Mouse (Mus musculus) embryonic facial prominence, embryonic 14.5 days (tissue): Measurements from ENCODE around the gene Pcnx3. TPM values are rescaled to one million over a fixed set of nuclear protein-coding genes. Genes with fewer than 3 reads are reported as not detected.

ENCODE experiments used
- ATAC-seq: fragments of 200-750 bp; cut with Nextera tagmentation; 2 replicates; pipeline ENCODE4 v1.8.0; 2017; ENCODE audit warnings: low read depth, moderate number of reproducible peaks, moderate TSS enrichment
- DNase-seq: peaks from one replicate; pipeline ENCODE4 v3.0.0-alpha.2; 2015; ENCODE audit warnings: low spot score
- H3K27ac ChIP-seq: fragments of 300-500 bp; sonication (generic); replicated peaks from 2 replicates; pipeline ENCODE4 v1.5.1; 2014; ENCODE audit warnings: low read depth, mild to moderate bottlenecking, low read length, moderate library complexity
- H3K27me3 ChIP-seq: fragments of 300-500 bp; sonication (generic); replicated peaks from 2 replicates; pipeline ENCODE4 v1.6.1; 2014; ENCODE audit warnings: low read length; ENCODE audit not compliant: control insufficient read depth, insufficient read depth
- H3K36me3 ChIP-seq: fragments of 300-500 bp; sonication (generic); 2 replicates; pipeline ENCODE4 v1.6.1; 2014; ENCODE audit warnings: low read length, mixed read lengths; ENCODE audit not compliant: control insufficient read depth, insufficient read depth
- H3K4me1 ChIP-seq: fragments of 300-500 bp; sonication (generic); 2 replicates; pipeline ENCODE4 v1.6.1; 2014; ENCODE audit warnings: antibody characterized with exemption, low read length; ENCODE audit not compliant: control insufficient read depth, insufficient read depth
- H3K4me2 ChIP-seq: fragments of 300-500 bp; sonication (generic); 2 replicates; pipeline ENCODE4 v1.6.1; 2014; ENCODE audit warnings: low read depth, mild to moderate bottlenecking, low read length, moderate library complexity, mixed read lengths
- H3K4me3 ChIP-seq: fragments of 300-500 bp; sonication (generic); 2 replicates; pipeline ENCODE4 v1.5.1; 2014; ENCODE audit warnings: low read depth, mild to moderate bottlenecking, low read length
- H3K9ac ChIP-seq: fragments of 300-500 bp; sonication (generic); 2 replicates; pipeline ENCODE4 v1.6.1; 2014; ENCODE audit warnings: low read depth, mild to moderate bottlenecking, low read length, moderate library complexity, mixed read lengths
- H3K9me3 ChIP-seq: fragments of 300-500 bp; sonication (generic); 2 replicates; pipeline ENCODE4 v1.6.1; 2016; ENCODE audit warnings: low read length; ENCODE audit not compliant: control insufficient read depth
- WGBS: fragments of 180-500 bp; shearing (Covaris S2); extraction: QIAGEN DNeasy Blood & Tissue Kit; methylation state at CpG from one replicate; pipeline ENCODE4 v1.1.7; 2014; 5-methylcytosine and 5-hydroxymethylcytosine counted together
- polyA plus RNA-seq: library from polyadenylated mRNA; unstranded; fragments of >200 nt; fragmentation: Nextera tagmentation; extraction: Ambion mirVana; gene quantifications from 2 replicates; pipeline ENCODE4 v1.2.1, GENCODE M21; 2014

Gene Pcnx3
- polyA plus RNA-seq, 1 experiment from 2014 or later, result 24.1 TPM

- ATAC-seq (no peak), DNase-seq (no peak)
- Histone ChIP-seq H3K27ac (peak overlapping the region; percentile 92), H3K4me1 (peaks cover 38% of the 10 kb centered on the region), H3K27me3 (no peaks in the 10 kb centered on the region), H3K4me2 (peak overlapping the region; percentile 98), H3K36me3 (peaks cover 36% of the 10 kb centered on the region; the same call in 1 of the 2 replicates), H3K9me3 (no peaks in the 10 kb centered on the region), H3K9ac (peak overlapping the region; percentile 99), H3K4me3 (peak overlapping the region; percentile 98)
- 72% methylated on average over 15 of the region's 15 CpGs for WGBS
Measured at GRCm38 (mm10) chr19:5726961-5727578, 38.4 kb upstream of the Pcnx3 start.

GRCm38 (mm10) chr19:5725767-5726515, 37.2 kb upstream of the Pcnx3 start, which contains the start of gene Ehbp1l1:
Gene Ehbp1l1, minus strand, starts transcription at chr19:5726317.
- H3K27me3 ChIP-seq, result no peaks in the 10 kb centered on the region
- H3K36me3 ChIP-seq, result peaks cover 47% of the 10 kb centered on the region
- H3K4me1 ChIP-seq, result peaks cover 33% of the 10 kb centered on the region
- peak within 1 kb of the TSS; percentile 92 for H3K27ac ChIP-seq
- H3K9ac ChIP-seq, result peak within 1 kb of the TSS; percentile 99
- H3K9me3 ChIP-seq, result no peaks in the 10 kb centered on the region
- DNase-seq, result peak; percentile 67
- H3K4me2 ChIP-seq, result peak within 1 kb of the TSS; percentile 98
- H3K4me3 ChIP-seq, result peak within 1 kb of the TSS; percentile 98
- ATAC-seq, result no peak; the same call in 1 of the 2 replicates
- WGBS, result 10% methylated on average over 42 of the region's 49 CpGs

- no peaks in the 10 kb centered on the region for H3K9me3 ChIP-seq
- WGBS, result 60% methylated on average over 12 of the region's 12 CpGs
- H3K4me1 ChIP-seq, result peaks cover 30% of the 10 kb centered on the region
- peak overlapping the region; percentile 58 for H3K9ac ChIP-seq
- DNase-seq (peak; percentile 77), ATAC-seq (peak; percentile 44)
- H3K36me3 ChIP-seq, result peaks cover 51% of the 10 kb centered on the region
- H3K27ac ChIP-seq, result peak overlapping the region; percentile 77
- peak overlapping the region; percentile 42 for H3K4me3 ChIP-seq
- H3K27me3 ChIP-seq, result no peaks in the 10 kb centered on the region
- H3K4me2 ChIP-seq, result peak overlapping the region; percentile 98
Measured at GRCm38 (mm10) chr19:5725029-5725707, 36.5 kb upstream of the Pcnx3 start.

- Histone ChIP-seq H3K36me3 (peaks cover 56% of the 10 kb centered on the region), H3K27me3 (no peaks in the 10 kb centered on the region), H3K4me1 (peaks cover 30% of the 10 kb centered on the region), H3K4me2 (peak overlapping the region; percentile 98), H3K9ac (peak overlapping the region; percentile 58), H3K4me3 (peak overlapping the region; percentile 42), H3K27ac (peak overlapping the region; percentile 75), H3K9me3 (no peaks in the 10 kb centered on the region)
- WGBS, result 69% methylated on average over 7 of the region's 7 CpGs
- ATAC-seq (no peak), DNase-seq (no peak)
Measured at GRCm38 (mm10) chr19:5724549-5724941, 35.8 kb upstream of the Pcnx3 start.

GRCm38 (mm10) chr19:5723934-5724548, 35.3 kb upstream of the Pcnx3 start:
- no peak for ATAC-seq
- peak overlapping the region; percentile 98 for H3K4me2 ChIP-seq
- peaks cover 30% of the 10 kb centered on the region for H3K4me1 ChIP-seq
- DNase-seq, result no peak
- peak overlapping the region; percentile 42; the same call in 1 of the 2 replicates for H3K4me3 ChIP-seq
- H3K27me3 ChIP-seq, result no peaks in the 10 kb centered on the region
- H3K9me3 ChIP-seq, result no peaks in the 10 kb centered on the region
- H3K36me3 ChIP-seq, result peaks cover 61% of the 10 kb centered on the region
- WGBS, result 62% methylated on average over 4 of the region's 4 CpGs
- peak overlapping the region; percentile 45; the same call in 1 of the 2 replicates for H3K9ac ChIP-seq
- no peak overlapping the region for H3K27ac ChIP-seq

GRCm38 (mm10) chr19:5722848-5723425, 34.2 kb upstream of the Pcnx3 start:
- Histone ChIP-seq H3K4me3 (no peak overlapping the region), H3K4me1 (peaks cover 24% of the 10 kb centered on the region), H3K9me3 (no peaks in the 10 kb centered on the region), H3K27ac (no peak overlapping the region), H3K4me2 (no peak overlapping the region), H3K27me3 (no peaks in the 10 kb centered on the region), H3K36me3 (peaks cover 68% of the 10 kb centered on the region), H3K9ac (no peak overlapping the region)
- DNase-seq (no peak), ATAC-seq (no peak)
- WGBS, result 83% methylated on average over 7 of the region's 7 CpGs

GRCm38 (mm10) chr19:5721233-5721632, 32.5 kb upstream of the Pcnx3 start:
- H3K4me1 ChIP-seq, result peaks cover 9% of the 10 kb centered on the region
- H3K4me2 ChIP-seq, result no peak overlapping the region
- WGBS, result 91% methylated on average over 6 of the region's 6 CpGs
- ATAC-seq (no peak), DNase-seq (no peak)
- H3K36me3 ChIP-seq, result peaks cover 67% of the 10 kb centered on the region
- H3K9me3 ChIP-seq, result no peaks in the 10 kb centered on the region
- no peak overlapping the region for H3K27ac ChIP-seq
- no peak overlapping the region for H3K4me3 ChIP-seq
- H3K27me3 ChIP-seq, result no peaks in the 10 kb centered on the region
- H3K9ac ChIP-seq, result no peak overlapping the region

GRCm38 (mm10) chr19:5716955-5717354, 28.2 kb upstream of the Pcnx3 start:
- no peak overlapping the region for H3K9ac ChIP-seq
- peaks cover 70% of the 10 kb centered on the region for H3K36me3 ChIP-seq
- ATAC-seq, result no peak
- no peaks in the 10 kb centered on the region for H3K9me3 ChIP-seq
- 63% methylated on average over 10 of the region's 10 CpGs for WGBS
- H3K4me2 ChIP-seq, result no peak overlapping the region
- H3K4me1 ChIP-seq, result peaks cover 11% of the 10 kb centered on the region; the same call in 1 of the 2 replicates
- no peak overlapping the region for H3K4me3 ChIP-seq
- no peaks in the 10 kb centered on the region for H3K27me3 ChIP-seq
- DNase-seq, result no peak
- H3K27ac ChIP-seq, result no peak overlapping the region
